Mouse (Mus musculus): Measurements from ENCODE around the gene Adam15.

The Adam15 gene

DNA sequence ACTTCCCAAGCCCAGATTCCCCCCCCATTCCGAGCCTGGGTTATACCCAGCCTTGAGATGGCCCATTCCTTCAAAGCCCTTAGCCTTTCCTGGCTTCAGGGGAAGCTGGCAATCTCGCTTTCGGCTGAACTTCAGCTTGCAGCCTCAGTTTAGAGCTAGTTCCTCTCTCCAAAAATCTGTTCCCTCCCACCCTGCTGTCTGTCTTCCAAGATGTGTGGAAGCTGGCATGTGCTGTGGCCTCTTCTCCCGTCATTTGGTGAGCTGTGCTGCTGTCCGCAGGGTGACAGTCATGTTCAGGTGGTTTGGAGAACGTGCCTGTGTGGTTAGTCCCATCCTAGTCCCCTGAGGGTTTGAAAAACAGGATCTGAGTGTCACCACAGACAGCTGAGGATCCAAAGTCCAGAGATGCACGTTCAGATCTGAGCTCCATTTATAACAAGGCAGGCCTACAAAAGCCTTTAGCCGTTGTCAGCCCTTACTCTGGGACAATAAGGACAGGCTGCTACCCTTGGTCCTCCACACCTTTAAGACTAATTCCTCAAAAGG lies 54.0 kb downstream of the Adam15 start:
- DNase-seq, result no peak

DNA sequence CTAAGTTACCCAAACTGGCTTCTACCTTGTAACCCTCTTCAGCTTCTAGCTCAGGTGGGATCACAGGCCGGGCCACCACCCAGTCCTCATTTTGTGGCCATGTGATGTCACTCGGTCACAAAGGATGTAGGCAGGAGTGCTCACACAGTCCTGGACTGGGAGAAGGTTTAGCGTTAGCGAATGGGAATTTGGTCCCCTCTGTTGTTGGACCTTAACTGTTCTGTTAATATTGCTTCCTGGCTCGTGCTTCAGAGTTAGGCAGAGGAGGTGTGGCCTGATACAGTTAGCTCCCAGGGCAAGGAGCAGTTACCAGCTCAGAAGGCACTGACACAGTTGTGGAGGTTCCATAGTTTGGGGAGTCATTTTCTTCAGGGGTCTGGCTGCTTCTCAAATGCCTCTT lies 55.6 kb downstream of the Adam15 start:
- DNase-seq, result no peak

DNA sequence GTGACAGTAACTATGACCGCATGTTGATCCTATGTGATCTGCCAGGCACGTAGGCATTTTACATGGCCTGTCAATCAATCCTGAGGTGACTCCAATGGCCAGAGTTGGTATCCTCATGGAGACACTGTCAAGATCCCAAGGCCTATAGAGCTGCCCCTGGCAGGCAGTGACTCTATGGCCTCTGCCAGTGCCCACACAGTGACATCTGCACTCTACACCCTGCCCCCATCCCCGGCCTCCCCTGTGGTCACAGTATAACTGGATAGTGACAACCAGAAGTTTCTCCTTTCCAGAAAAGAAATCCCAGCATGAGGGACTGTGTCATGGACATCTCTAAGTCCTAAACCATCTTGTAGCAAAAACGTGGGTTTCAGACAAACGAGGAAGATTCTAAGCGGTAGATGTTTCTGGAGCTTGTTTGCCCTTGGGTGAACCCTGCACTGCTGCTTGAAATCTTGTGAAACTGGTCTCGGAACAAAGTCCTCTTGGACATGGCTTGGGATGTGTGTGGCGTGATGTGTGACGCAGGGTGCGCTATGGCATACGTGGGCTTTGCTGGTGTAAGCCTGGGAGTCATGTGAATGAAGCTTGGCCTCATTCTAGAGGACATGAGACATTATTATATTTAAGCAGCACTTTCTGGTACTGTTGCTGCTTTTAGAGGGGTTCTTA lies 56.4 kb downstream of the Adam15 start:
- DNase-seq, result no peak

DNA sequence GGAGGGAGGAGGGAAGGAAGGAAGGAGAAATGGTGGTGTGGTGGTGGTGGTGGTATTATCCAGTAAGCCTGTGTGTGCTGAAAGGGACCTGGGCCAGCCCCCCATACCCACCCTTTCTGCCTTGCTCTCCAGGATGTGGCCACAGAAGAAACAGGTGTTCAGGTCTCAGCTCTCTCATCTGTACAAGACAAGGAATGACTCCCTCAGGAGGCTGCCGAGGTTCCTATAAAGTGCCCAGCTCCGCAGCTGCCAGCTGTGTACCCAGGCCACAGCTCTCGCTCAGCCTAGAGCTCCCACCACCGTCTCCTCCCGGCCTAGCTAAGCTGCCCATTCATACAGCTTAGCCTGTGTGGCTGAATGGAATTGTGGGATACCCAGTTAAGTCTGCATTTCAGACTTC lies 57.5 kb downstream of the Adam15 start:
- DNase-seq, result peak; percentile 58

DNA sequence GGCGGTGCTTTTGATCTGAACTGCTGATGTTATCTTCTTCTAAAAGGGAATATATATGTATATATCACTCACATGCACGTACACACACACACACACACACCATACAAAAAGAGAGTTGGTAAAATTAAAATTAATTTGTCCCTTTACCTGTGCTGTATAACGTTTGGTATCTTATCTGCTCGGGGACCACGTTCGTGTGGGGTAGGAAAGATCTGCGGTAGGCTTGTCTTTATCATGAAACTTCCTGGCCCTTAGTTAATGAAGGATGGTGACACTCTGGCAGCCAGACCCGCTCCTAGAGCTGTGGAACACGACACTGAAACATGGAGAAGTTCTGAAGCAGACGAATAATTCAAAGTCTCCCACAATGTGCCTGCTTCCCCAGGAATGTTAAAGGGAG lies 57.9 kb downstream of the Adam15 start:
- DNase-seq, result no peak

All from thymus, postnatal 14 days (tissue).